Mouse (Mus musculus) hindbrain, embryonic 12.5 days (tissue): ENCODE data around the gene Olfr750. TPM values are rescaled to one million over a fixed set of nuclear protein-coding genes. Genes with fewer than 3 reads are reported as not detected.

Experiments
- ATAC-seq: fragments of 200-750 bp; cut with Nextera tagmentation; 2 replicates; pipeline ENCODE4 v1.8.0; 2017; ENCODE audit warnings: moderate TSS enrichment; ENCODE audit not compliant: low FRiP score
- H3K27ac ChIP-seq: fragments of 300-500 bp; sonication (generic); 2 replicates; pipeline ENCODE4 v1.5.1; 2016; ENCODE audit warnings: mild to moderate bottlenecking
- H3K27me3 ChIP-seq: fragments of 300-500 bp; sonication (generic); 2 replicates; pipeline ENCODE4 v1.6.1; 2016; ENCODE audit warnings: mild to moderate bottlenecking
- H3K36me3 ChIP-seq: fragments of 300-500 bp; sonication (generic); 2 replicates; pipeline ENCODE4 v1.6.1; 2016; ENCODE audit warnings: mild to moderate bottlenecking
- H3K4me1 ChIP-seq: fragments of 300-500 bp; sonication (generic); 2 replicates; pipeline ENCODE4 v1.6.1; 2016
- H3K4me2 ChIP-seq: fragments of 300-500 bp; sonication (generic); replicated peaks from 2 replicates; pipeline ENCODE4 v1.6.1; 2016; ENCODE audit warnings: mild to moderate bottlenecking
- H3K4me3 ChIP-seq: fragments of 300-500 bp; sonication (generic); 2 replicates; pipeline ENCODE4 v1.5.1; 2016; ENCODE audit warnings: mild to moderate bottlenecking
- H3K9ac ChIP-seq: fragments of 300-500 bp; sonication (generic); 2 replicates; pipeline ENCODE4 v1.6.1; 2016; ENCODE audit warnings: mild to moderate bottlenecking, moderate library complexity
- H3K9me3 ChIP-seq: fragments of 300-500 bp; sonication (generic); replicated peaks from 2 replicates; pipeline ENCODE4 v1.6.1; 2016; ENCODE audit warnings: mild to moderate bottlenecking
- WGBS: fragments of 180-500 bp; shearing (Covaris S2); methylation state at CpG from one replicate; pipeline ENCODE4 v1.1.7; 2016; 5-methylcytosine and 5-hydroxymethylcytosine counted together
- polyA plus RNA-seq: library from polyadenylated mRNA; unstranded; fragments of >200 nt; fragmentation: Nextera tagmentation; extraction: Ambion mirVana; gene quantifications from 2 replicates; pipeline ENCODE4 v1.2.1, GENCODE M21; 2016

The Olfr750 gene
- polyA plus RNA-seq, 1 experiment from 2014 or later, result not detected

- WGBS, result 85% methylated on average over 5 of the region's 5 CpGs
- Histone ChIP-seq H3K4me3 (no peak overlapping the region), H3K27me3 (no peaks in the 10 kb centered on the region), H3K9ac (no peak overlapping the region), H3K4me2 (no peak overlapping the region), H3K4me1 (no peaks in the 10 kb centered on the region; the same call in 1 of the 2 replicates), H3K27ac (no peak overlapping the region), H3K36me3 (no peaks in the 10 kb centered on the region), H3K9me3 (no peaks in the 10 kb centered on the region)
- ATAC-seq, result no peak
These were observed 20.1 kb upstream of the Olfr750 start for GRCm38 (mm10) chr14:51094096-51094875.

- H3K27me3 ChIP-seq, result no peaks in the 10 kb centered on the region
- peaks cover 4% of the 10 kb centered on the region; the same call in 1 of the 2 replicates for H3K4me1 ChIP-seq
- H3K9me3 ChIP-seq, result no peaks in the 10 kb centered on the region
- no peak overlapping the region for H3K4me3 ChIP-seq
- ATAC-seq, result no peak
- no peaks in the 10 kb centered on the region for H3K36me3 ChIP-seq
- H3K27ac ChIP-seq, result no peak overlapping the region
- 36% methylated on average over 3 of the region's 3 CpGs for WGBS
- no peak overlapping the region for H3K9ac ChIP-seq
- H3K4me2 ChIP-seq, result no peak overlapping the region
These were observed 19.3 kb upstream of the Olfr750 start for GRCm38 (mm10) chr14:51093496-51093895.

- no peak overlapping the region for H3K27ac ChIP-seq
- ATAC-seq, result no peak
- 54% methylated on average over 8 of the region's 8 CpGs for whole genome bisulfite sequencing
- peaks cover 7% of the 10 kb centered on the region; the same call in 1 of the 2 replicates for H3K4me1 ChIP-seq
- peak overlapping the region; percentile 78; the same call in 1 of the 2 replicates for H3K4me2 ChIP-seq
- no peak overlapping the region for H3K9ac ChIP-seq
- no peaks in the 10 kb centered on the region for H3K36me3 ChIP-seq
- no peaks in the 10 kb centered on the region for H3K27me3 ChIP-seq
- H3K9me3 ChIP-seq, result no peaks in the 10 kb centered on the region
- H3K4me3 ChIP-seq, result no peak overlapping the region
These were observed 17.9 kb upstream of the Olfr750 start for GRCm38 (mm10) chr14:51092073-51092620.

- Histone ChIP-seq H3K4me1 (peaks cover 7% of the 10 kb centered on the region; the same call in 1 of the 2 replicates), H3K36me3 (no peaks in the 10 kb centered on the region), H3K4me3 (peak within 1 kb of the TSS; percentile 55), H3K27me3 (no peaks in the 10 kb centered on the region), H3K9me3 (no peaks in the 10 kb centered on the region), H3K9ac (peak within 1 kb of the TSS; percentile 69), H3K4me2 (peak within 1 kb of the TSS; percentile 78), H3K27ac (peak within 1 kb of the TSS; percentile 70)
- WGBS, result 9% methylated on average over 33 of the region's 33 CpGs
- peak; percentile 35 for ATAC-seq
These were observed 17.0 kb upstream of the Olfr750 start, which contains the start of the genes Rnase4 and Ang for GRCm38 (mm10) chr14:51090921-51091900. Gene Rnase4, plus strand, starts transcription at chr14:51091077. Gene Ang, plus strand, starts transcription at chr14:51091150.

- 1% methylated on average over 27 of the region's 27 CpGs for WGBS
- H3K36me3 ChIP-seq, result no peaks in the 10 kb centered on the region
- H3K4me1 ChIP-seq, result peaks cover 7% of the 10 kb centered on the region; the same call in 1 of the 2 replicates
- peak; percentile 55 for ATAC-seq
- no peaks in the 10 kb centered on the region for H3K9me3 ChIP-seq
- H3K27ac ChIP-seq, result peak overlapping the region; percentile 70
- H3K4me3 ChIP-seq, result peak overlapping the region; percentile 55
- peak overlapping the region; percentile 78 for H3K4me2 ChIP-seq
- H3K27me3 ChIP-seq, result no peaks in the 10 kb centered on the region
- peak overlapping the region; percentile 69 for H3K9ac ChIP-seq
These were observed 16.0 kb upstream of the Olfr750 start for GRCm38 (mm10) chr14:51090077-51090781.

GRCm38 (mm10) chr14:51089674-51090076 is 15.4 kb upstream of the Olfr750 start:
- ATAC-seq, result 0 out of 2 replicates have a peak, but pooled peaks have one; percentile 16
- no peaks in the 10 kb centered on the region for H3K9me3 ChIP-seq
- peak overlapping the region; percentile 70 for H3K27ac ChIP-seq
- H3K27me3 ChIP-seq, result no peaks in the 10 kb centered on the region
- peak overlapping the region; percentile 69 for H3K9ac ChIP-seq
- peak overlapping the region; percentile 55 for H3K4me3 ChIP-seq
- WGBS, result under 1% methylated on average over 15 of the region's 15 CpGs
- H3K36me3 ChIP-seq, result no peaks in the 10 kb centered on the region
- peak overlapping the region; percentile 78 for H3K4me2 ChIP-seq
- H3K4me1 ChIP-seq, result peaks cover 7% of the 10 kb centered on the region; the same call in 1 of the 2 replicates

GRCm38 (mm10) chr14:51088970-51089673 is 14.9 kb upstream of the Olfr750 start:
- peaks cover 4% of the 10 kb centered on the region; the same call in 1 of the 2 replicates for H3K27me3 ChIP-seq
- H3K27ac ChIP-seq, result peak overlapping the region; percentile 46
- H3K36me3 ChIP-seq, result no peaks in the 10 kb centered on the region
- H3K4me1 ChIP-seq, result peaks cover 7% of the 10 kb centered on the region; the same call in 1 of the 2 replicates
- H3K4me3 ChIP-seq, result peak overlapping the region; percentile 55
- H3K9ac ChIP-seq, result peak overlapping the region; percentile 69
- no peaks in the 10 kb centered on the region for H3K9me3 ChIP-seq
- H3K4me2 ChIP-seq, result peak overlapping the region; percentile 78
- ATAC-seq, result peak; percentile 93
- WGBS, result under 1% methylated on average over 34 of the region's 34 CpGs

- H3K4me2 ChIP-seq, result peak overlapping the region; percentile 78
- H3K9me3 ChIP-seq, result no peaks in the 10 kb centered on the region
- WGBS, result under 1% methylated on average over 23 of the region's 23 CpGs
- H3K27ac ChIP-seq, result peak overlapping the region; percentile 46
- no peaks in the 10 kb centered on the region for H3K36me3 ChIP-seq
- H3K27me3 ChIP-seq, result peaks cover 10% of the 10 kb centered on the region
- ATAC-seq, result peak; percentile 26
- H3K4me1 ChIP-seq, result peaks cover 10% of the 10 kb centered on the region
- peak overlapping the region; percentile 55 for H3K9ac ChIP-seq
- H3K4me3 ChIP-seq, result peak overlapping the region; percentile 55
These were observed 14.1 kb upstream of the Olfr750 start for GRCm38 (mm10) chr14:51088166-51088969.

GRCm38 (mm10) chr14:51087762-51088161 is 13.5 kb upstream of the Olfr750 start:
- H3K9ac ChIP-seq, result no peak overlapping the region
- H3K9me3 ChIP-seq, result no peaks in the 10 kb centered on the region
- H3K36me3 ChIP-seq, result no peaks in the 10 kb centered on the region
- no peak overlapping the region for H3K27ac ChIP-seq
- 8% methylated on average over 9 of the region's 9 CpGs for WGBS
- H3K4me2 ChIP-seq, result peak overlapping the region; percentile 78
- H3K27me3 ChIP-seq, result peaks cover 15% of the 10 kb centered on the region
- ATAC-seq, result no peak
- H3K4me1 ChIP-seq, result peaks cover 16% of the 10 kb centered on the region
- peak overlapping the region; percentile 55 for H3K4me3 ChIP-seq

- Histone ChIP-seq H3K9ac (no peak overlapping the region), H3K36me3 (no peaks in the 10 kb centered on the region), H3K4me3 (no peak overlapping the region), H3K27ac (no peak overlapping the region), H3K27me3 (peaks cover 15% of the 10 kb centered on the region), H3K4me1 (peaks cover 16% of the 10 kb centered on the region), H3K4me2 (no peak overlapping the region), H3K9me3 (no peaks in the 10 kb centered on the region)
- no peak for ATAC-seq
- 80% methylated on average over 4 of the region's 4 CpGs for WGBS
These were observed 11.7 kb upstream of the Olfr750 start for GRCm38 (mm10) chr14:51085911-51086310.
